Mouse (Mus musculus): ENCODE measurements around the gene Pex26.

GRCm38 (mm10) chr6:121211743-121212142, 28.3 kb downstream of the Pex26 start:
- peak; percentile 19; the same call in 1 of the 2 replicates for TF ChIP-seq POLR2A (IDR thresholded peaks at IDR 0.05; ENCODE audit: borderline replicate concordance, extremely low read depth, low read depth, low read length)
- no peak for TF ChIP-seq CTCF (IDR thresholded peaks at IDR 0.05; ENCODE audit: insufficient read depth, low read length)

All from lung, adult 2 months (tissue).